Mouse (Mus musculus): ENCODE results near the gene Med24. TPM values are rescaled to one million over a fixed set of nuclear protein-coding genes. Genes with fewer than 3 reads are reported as not detected.

The Med24 gene
- polyA plus RNA-seq, 1 experiment from 2014 or later = 62.3 TPM

DNA sequence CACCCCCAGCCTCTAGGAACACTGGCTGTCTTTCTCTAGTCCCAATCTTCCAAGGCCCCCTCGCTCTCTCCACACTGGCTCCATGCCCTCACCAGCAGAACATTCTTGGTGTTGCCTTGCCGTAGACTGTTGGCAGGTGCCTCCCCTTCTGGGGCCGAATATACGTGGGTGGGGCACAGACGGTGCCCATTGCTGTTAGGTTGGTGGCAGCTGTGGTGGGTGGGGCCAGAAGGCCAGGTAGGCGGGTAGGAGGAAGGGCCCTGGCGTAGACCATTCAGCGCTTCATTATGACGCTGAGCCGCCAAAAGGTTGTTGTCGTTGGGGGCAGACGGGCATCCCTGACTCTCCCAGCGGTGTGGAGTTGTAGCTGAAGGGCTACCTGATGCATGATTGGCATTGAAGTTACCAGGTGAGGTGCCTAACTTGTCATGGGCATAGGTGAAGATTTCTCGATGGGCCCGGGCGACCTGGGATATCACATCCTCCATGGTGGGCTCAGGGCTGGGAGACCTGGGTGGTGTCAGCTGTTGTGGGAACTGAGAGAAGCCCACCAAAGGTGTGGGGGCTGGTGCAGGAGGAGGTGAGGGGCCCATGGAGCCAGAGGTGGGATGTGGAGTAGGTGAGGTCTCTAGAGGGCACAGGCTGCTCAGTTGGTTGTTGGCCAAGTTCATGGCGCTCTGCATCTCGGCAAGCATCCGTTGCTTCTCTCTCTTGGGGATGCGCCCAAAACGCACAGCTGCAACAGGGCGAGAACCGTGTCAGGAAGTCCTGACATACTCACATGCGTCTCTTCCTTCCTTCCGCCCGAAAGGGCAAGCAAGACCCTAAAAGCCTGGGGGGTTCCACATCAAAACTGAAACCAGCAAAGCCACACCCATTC is 41.1 kb upstream of the Med24 start:
- Histone ChIP-seq H3K36me3 (peaks cover 44% of the 10 kb centered on the region), H3K4me3 (no peak overlapping the region), H3K9me3 (no peaks in the 10 kb centered on the region), H3K9ac (no peak overlapping the region), H3K4me2 (no peak overlapping the region), H3K27me3 (no peaks in the 10 kb centered on the region), H3K4me1 (replicated peaks) (peaks cover 71% of the 10 kb centered on the region), H3K27ac (replicated peaks) (no peak overlapping the region)
- ATAC-seq (ENCODE audit: low read depth) = no peak
- 92% methylated on average over 26 of the region's 26 CpGs for WGBS

DNA sequence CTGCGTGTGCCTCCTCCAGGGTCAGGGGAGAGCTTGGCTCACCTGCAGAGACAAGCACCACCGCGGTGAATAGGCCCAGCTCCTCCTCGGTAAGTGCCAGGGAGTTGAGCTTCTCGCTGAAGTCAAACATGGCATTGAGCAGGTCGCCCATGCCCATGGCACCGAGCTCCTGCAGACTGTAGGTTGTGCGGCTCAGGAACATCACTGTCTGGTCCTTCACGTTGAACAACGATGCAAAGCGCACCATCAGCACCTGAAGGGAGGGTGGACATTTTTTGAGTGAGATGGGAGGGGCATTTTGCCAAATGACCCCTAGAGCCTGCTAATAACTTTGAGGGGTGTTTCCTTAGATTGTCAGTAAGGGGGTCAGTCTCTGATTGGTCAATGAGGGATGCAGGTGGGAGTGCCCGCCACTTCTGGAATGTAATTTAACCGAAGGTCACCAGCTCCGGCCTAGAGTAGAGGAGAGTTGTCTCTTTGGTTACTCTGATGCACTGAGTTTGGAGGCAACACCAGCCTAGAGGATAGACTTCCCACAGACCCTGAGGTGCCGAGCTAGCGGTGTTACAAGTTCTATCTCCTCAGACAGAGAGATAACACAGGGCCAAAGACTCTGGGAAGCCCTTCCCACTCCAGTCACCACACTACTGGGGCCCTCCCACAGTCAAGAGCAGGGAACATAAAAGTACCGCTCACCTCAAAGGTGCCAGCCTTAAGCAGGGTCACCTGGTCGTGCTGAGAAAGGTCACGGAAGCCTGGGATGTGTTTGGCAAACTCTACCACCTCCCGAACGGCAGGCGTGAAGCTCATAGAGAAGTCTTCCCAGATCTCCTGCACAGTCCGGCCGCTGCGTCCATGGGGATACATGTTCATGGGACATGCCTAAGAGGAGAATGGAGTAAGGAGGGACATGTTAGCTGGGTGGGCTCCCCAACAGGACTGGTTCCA is 40.0 kb upstream of the Med24 start:
- Histone ChIP-seq H3K4me1 (replicated peaks) (peaks cover 71% of the 10 kb centered on the region), H3K36me3 (peaks cover 53% of the 10 kb centered on the region), H3K9ac (peak overlapping the region; percentile 62), H3K27me3 (no peaks in the 10 kb centered on the region), H3K9me3 (no peaks in the 10 kb centered on the region), H3K4me3 (no peak overlapping the region), H3K4me2 (peak overlapping the region; percentile 41), H3K27ac (replicated peaks) (peak overlapping the region; percentile 86)
- ATAC-seq (ENCODE audit: low read depth) = no peak
- WGBS = 88% methylated on average over 25 of the region's 25 CpGs

- H3K9me3 ChIP-seq = no peaks in the 10 kb centered on the region
- peak overlapping the region; percentile 62 for H3K9ac ChIP-seq
- peak overlapping the region; percentile 15 for H3K4me3 ChIP-seq
- no peak for ATAC-seq (ENCODE audit: low read depth)
- H3K4me2 ChIP-seq = peak overlapping the region; percentile 41
- H3K36me3 ChIP-seq = peaks cover 62% of the 10 kb centered on the region
- WGBS = 25% methylated on average over 39 of the region's 39 CpGs
- H3K27me3 ChIP-seq = no peaks in the 10 kb centered on the region
- peak overlapping the region; percentile 86 for H3K27ac ChIP-seq (replicated peaks)
- H3K4me1 ChIP-seq (replicated peaks) = peaks cover 62% of the 10 kb centered on the region
Observed at GRCm38 (mm10) chr11:98768127-98769006, 39.1 kb upstream of the Med24 start.

- WGBS = 5% methylated on average over 4 of the region's 4 CpGs
- peaks cover 69% of the 10 kb centered on the region for H3K36me3 ChIP-seq
- H3K9ac ChIP-seq = peak overlapping the region; percentile 62
- H3K4me1 ChIP-seq (replicated peaks) = peaks cover 57% of the 10 kb centered on the region
- H3K4me3 ChIP-seq = peak overlapping the region; percentile 15
- peak overlapping the region; percentile 41 for H3K4me2 ChIP-seq
- H3K27me3 ChIP-seq = no peaks in the 10 kb centered on the region
- peak overlapping the region; percentile 86 for H3K27ac ChIP-seq (replicated peaks)
- 0 out of 2 replicates have a peak, but pooled peaks have one; percentile 8 for ATAC-seq (ENCODE audit: low read depth)
- H3K9me3 ChIP-seq = no peaks in the 10 kb centered on the region
Observed at GRCm38 (mm10) chr11:98767713-98768112, 38.5 kb upstream of the Med24 start.

GRCm38 (mm10) chr11:98767276-98767675 is 38.0 kb upstream of the Med24 start:
- peaks cover 52% of the 10 kb centered on the region for H3K4me1 ChIP-seq (replicated peaks)
- H3K36me3 ChIP-seq = peaks cover 73% of the 10 kb centered on the region
- no peak overlapping the region for H3K4me3 ChIP-seq
- ATAC-seq (ENCODE audit: low read depth) = peak; percentile 25
- H3K4me2 ChIP-seq = 0 out of 2 replicates have a peak overlapping the region, but pooled peaks have one; percentile 3
- no peaks in the 10 kb centered on the region for H3K27me3 ChIP-seq
- 14% methylated on average over 9 of the region's 9 CpGs for WGBS
- peak overlapping the region; percentile 48 for H3K9ac ChIP-seq
- H3K9me3 ChIP-seq = no peaks in the 10 kb centered on the region
- peak overlapping the region; percentile 86 for H3K27ac ChIP-seq (replicated peaks)

GRCm38 (mm10) chr11:98766816-98767215 is 37.6 kb upstream of the Med24 start:
- H3K9ac ChIP-seq = peak overlapping the region; percentile 48
- 0 out of 2 replicates have a peak overlapping the region, but pooled peaks have one; percentile 3 for H3K4me2 ChIP-seq
- no peak overlapping the region for H3K4me3 ChIP-seq
- no peaks in the 10 kb centered on the region for H3K27me3 ChIP-seq
- H3K9me3 ChIP-seq = no peaks in the 10 kb centered on the region
- H3K27ac ChIP-seq (replicated peaks) = peak overlapping the region; percentile 86
- H3K36me3 ChIP-seq = peaks cover 78% of the 10 kb centered on the region
- H3K4me1 ChIP-seq (replicated peaks) = peaks cover 51% of the 10 kb centered on the region
- peak; percentile 36; the same call in 1 of the 2 replicates for ATAC-seq (ENCODE audit: low read depth)
- 27% methylated on average over 5 of the region's 5 CpGs for WGBS

DNA sequence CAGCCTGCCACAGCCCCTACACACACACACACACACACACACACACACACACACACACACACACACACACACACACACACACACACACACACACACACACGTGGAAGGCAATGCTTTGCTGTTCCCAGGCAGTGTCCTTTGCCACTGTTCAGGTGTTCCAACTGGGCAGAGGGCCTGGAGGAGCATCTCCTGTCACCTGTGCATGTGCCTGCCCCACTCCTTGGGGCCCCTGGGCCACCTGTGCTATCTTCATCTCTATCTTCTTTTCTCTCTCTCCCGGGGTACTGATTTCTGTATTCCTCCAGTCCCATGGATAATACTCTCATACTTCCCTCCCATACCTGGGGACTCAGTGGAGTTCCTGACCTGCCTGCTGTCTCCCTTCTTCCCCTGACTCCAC is 37.1 kb upstream of the Med24 start:
- no peak overlapping the region for H3K4me3 ChIP-seq
- H3K9ac ChIP-seq = peak overlapping the region; percentile 26; the same call in 1 of the 2 replicates
- no peak for ATAC-seq (ENCODE audit: low read depth)
- H3K36me3 ChIP-seq = peaks cover 80% of the 10 kb centered on the region
- H3K27ac ChIP-seq (replicated peaks) = peak overlapping the region; percentile 86
- H3K4me2 ChIP-seq = no peak overlapping the region
- no peaks in the 10 kb centered on the region for H3K9me3 ChIP-seq
- 35% methylated on average over 2 of the region's 2 CpGs for WGBS
- no peaks in the 10 kb centered on the region for H3K27me3 ChIP-seq
- H3K4me1 ChIP-seq (replicated peaks) = peaks cover 51% of the 10 kb centered on the region

GRCm38 (mm10) chr11:98765421-98766309 is 36.4 kb upstream of the Med24 start:
- Histone ChIP-seq H3K9ac (peak overlapping the region; percentile 39; the same call in 1 of the 2 replicates), H3K4me2 (no peak overlapping the region), H3K27ac (replicated peaks) (peak overlapping the region; percentile 86), H3K9me3 (no peaks in the 10 kb centered on the region), H3K27me3 (no peaks in the 10 kb centered on the region), H3K36me3 (peaks cover 80% of the 10 kb centered on the region), H3K4me3 (no peak overlapping the region), H3K4me1 (replicated peaks) (peaks cover 51% of the 10 kb centered on the region)
- peak; percentile 47 for ATAC-seq (ENCODE audit: low read depth)
- 38% methylated on average over 8 of the region's 9 CpGs for WGBS

DNA sequence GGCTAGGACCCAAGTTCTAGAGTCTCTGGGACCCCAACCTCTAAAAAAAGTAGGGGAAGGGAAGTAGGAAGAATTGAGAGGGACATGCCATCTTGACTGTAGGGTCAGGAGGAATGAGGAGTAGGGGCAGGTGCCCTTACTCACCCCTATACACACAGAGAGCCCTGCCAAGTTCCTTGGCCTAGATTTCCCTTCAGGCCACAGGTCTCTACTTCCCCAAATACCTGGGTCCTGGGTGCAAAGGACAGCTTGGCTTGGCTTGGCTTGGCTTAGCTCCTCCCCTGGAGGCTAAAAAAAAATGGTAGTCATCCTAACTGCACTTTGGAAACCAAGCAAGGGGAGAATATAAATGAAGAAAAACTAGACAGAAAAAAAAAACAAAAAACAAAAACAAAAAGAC is 35.5 kb upstream of the Med24 start:
- no peak for ATAC-seq (ENCODE audit: low read depth)
- H3K9ac ChIP-seq = no peak overlapping the region
- H3K9me3 ChIP-seq = no peaks in the 10 kb centered on the region
- H3K4me3 ChIP-seq = no peak overlapping the region
- H3K4me2 ChIP-seq = no peak overlapping the region
- peaks cover 51% of the 10 kb centered on the region for H3K4me1 ChIP-seq (replicated peaks)
- H3K27ac ChIP-seq (replicated peaks) = 0 out of 2 replicates have a peak overlapping the region, but pooled peaks have one; percentile 28
- peaks cover 80% of the 10 kb centered on the region for H3K36me3 ChIP-seq
- H3K27me3 ChIP-seq = no peaks in the 10 kb centered on the region

GRCm38 (mm10) chr11:98764091-98764490 is 34.9 kb upstream of the Med24 start:
- no peak for ATAC-seq (ENCODE audit: low read depth)
- Histone ChIP-seq H3K27ac (replicated peaks) (no peak overlapping the region), H3K9ac (no peak overlapping the region), H3K27me3 (no peaks in the 10 kb centered on the region), H3K36me3 (peaks cover 74% of the 10 kb centered on the region), H3K9me3 (no peaks in the 10 kb centered on the region), H3K4me3 (no peak overlapping the region), H3K4me2 (no peak overlapping the region), H3K4me1 (replicated peaks) (peaks cover 47% of the 10 kb centered on the region)
- 89% methylated on average over 18 of the region's 18 CpGs for WGBS

Measured in neural tube, embryonic 13.5 days (tissue).